Mouse (Mus musculus): ENCODE measurements at regions not wholly inside any gene's neighbourhood (a gene's known extent, or its start where the extent isn't known, plus 50 kb on each side); places are given as distances from the start of the nearest gene placed in this dataset.

DNA sequence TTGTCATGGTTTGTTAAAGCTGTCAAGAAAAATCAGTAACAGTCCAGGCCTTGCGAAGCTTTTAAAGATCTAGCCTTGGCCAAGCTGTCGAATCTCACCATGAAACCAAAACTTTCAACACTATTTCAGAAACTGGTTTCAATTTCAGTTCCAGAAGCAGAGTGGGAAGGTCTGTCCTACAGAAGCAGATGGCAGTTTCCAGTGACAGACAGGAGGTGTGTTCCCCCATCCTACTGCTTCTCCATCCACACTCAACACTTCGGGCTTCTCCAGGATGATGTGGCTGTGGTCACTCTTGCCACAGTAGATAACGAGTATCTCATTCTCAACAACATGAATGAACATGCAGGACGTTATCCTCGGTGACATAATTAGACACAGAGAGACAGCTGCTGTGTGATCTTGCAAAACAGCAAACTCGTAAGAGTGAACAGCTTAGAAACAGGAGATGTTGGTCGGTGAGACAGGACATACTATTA is 147.6 kb upstream of the Cdyl start:
- TF ChIP-seq CTCF (IDR thresholded peaks at IDR 0.05; ENCODE audit: borderline replicate concordance, control insufficient read depth, extremely low read depth, insufficient read depth, low read length, poor library complexity) (no peak), POLR2A (IDR thresholded peaks at IDR 0.05; ENCODE audit: control insufficient read depth, extremely low read depth, insufficient read depth, low read length, poor library complexity) (no peak)

Measured in thymus, adult 2 months (tissue).